Mouse (Mus musculus): ENCODE measurements around the gene Myom3. TPM values are rescaled to one million over a fixed set of nuclear protein-coding genes. Genes with fewer than 3 reads are reported as not detected.

The Myom3 gene
- polyA plus RNA-seq, 1 experiment from 2014 or later, result 7.8 TPM

GRCm38 (mm10) chr4:135819826-135820526 lies 60.5 kb downstream of the Myom3 start:
- Histone ChIP-seq H3K4me3 (no peak overlapping the region), H3K4me2 (no peak overlapping the region), H3K9me3 (no peaks in the 10 kb centered on the region), H3K36me3 (no peaks in the 10 kb centered on the region), H3K27ac (peak overlapping the region; percentile 54), H3K9ac (no peak overlapping the region), H3K4me1 (0 out of 2 replicates have a peak, but pooled peaks cover 4% of the 10 kb centered on the region), H3K27me3 (no peaks in the 10 kb centered on the region)
- no peak for ATAC-seq (ENCODE audit: insufficient number of reproducible peaks, low FRiP score, low TSS enrichment, low read depth)
- 40% methylated on average over 17 of the region's 17 CpGs for WGBS

DNA sequence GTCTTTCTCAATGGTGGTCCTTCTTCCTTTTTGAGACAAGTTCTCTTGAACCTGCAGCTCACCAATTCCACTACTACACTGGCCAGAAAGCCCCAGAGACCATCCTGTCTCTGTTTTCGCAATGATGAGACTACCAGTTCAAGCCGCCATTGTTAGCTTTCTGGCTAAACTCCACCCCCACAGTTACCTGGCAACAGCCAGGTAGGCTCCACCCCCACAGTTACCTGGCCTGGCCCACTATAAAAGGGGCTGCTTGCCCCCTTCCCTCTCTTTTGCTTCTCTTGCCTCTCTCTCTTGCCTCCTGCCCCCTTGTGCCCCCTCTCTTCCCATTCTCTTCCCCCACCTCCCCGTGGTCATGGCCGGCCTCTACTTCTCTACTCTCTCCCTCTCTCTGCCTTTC lies 62.3 kb downstream of the Myom3 start:
- no peak overlapping the region for H3K9ac ChIP-seq
- no peaks in the 10 kb centered on the region for H3K27me3 ChIP-seq
- ATAC-seq (ENCODE audit: insufficient number of reproducible peaks, low FRiP score, low TSS enrichment, low read depth), result no peak
- no peak overlapping the region for H3K4me2 ChIP-seq
- 0 out of 2 replicates have a peak, but pooled peaks cover 4% of the 10 kb centered on the region for H3K4me1 ChIP-seq
- no peaks in the 10 kb centered on the region for H3K9me3 ChIP-seq
- no peak overlapping the region for H3K4me3 ChIP-seq
- no peak overlapping the region for H3K27ac ChIP-seq
- 81% methylated on average over 4 of the region's 4 CpGs for WGBS
- H3K36me3 ChIP-seq, result no peaks in the 10 kb centered on the region

DNA sequence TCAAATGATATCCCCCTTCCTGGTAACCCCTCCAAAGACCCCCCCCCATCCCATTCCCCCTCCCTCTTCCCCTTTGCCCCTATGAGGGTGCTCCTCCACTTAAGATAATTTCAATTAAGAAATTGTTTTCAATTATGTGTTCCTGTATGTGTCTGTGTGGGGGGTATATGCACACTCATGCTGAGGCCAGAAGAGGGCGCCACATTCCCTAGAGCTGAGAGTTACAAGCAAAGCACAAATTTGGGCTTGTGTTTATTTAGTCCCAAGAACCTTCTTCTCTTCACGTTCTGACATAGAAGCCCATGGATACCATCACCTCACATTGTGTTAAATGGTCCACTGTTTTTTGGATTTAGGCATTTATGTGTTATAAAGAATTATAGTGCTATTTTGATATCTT lies 63.8 kb downstream of the Myom3 start:
- no peaks in the 10 kb centered on the region for H3K9me3 ChIP-seq
- no peak overlapping the region for H3K4me2 ChIP-seq
- no peak overlapping the region for H3K9ac ChIP-seq
- H3K4me1 ChIP-seq, result peaks cover 5% of the 10 kb centered on the region
- no peak for ATAC-seq (ENCODE audit: insufficient number of reproducible peaks, low FRiP score, low TSS enrichment, low read depth)
- H3K27ac ChIP-seq, result no peak overlapping the region
- no peaks in the 10 kb centered on the region for H3K27me3 ChIP-seq
- no peaks in the 10 kb centered on the region for H3K36me3 ChIP-seq
- no peak overlapping the region for H3K4me3 ChIP-seq
- 72% methylated on average over 2 of the region's 2 CpGs for WGBS

GRCm38 (mm10) chr4:135824254-135824653 lies 64.7 kb downstream of the Myom3 start:
- H3K27ac ChIP-seq, result no peak overlapping the region
- WGBS, result 54% methylated on average over 8 of the region's 8 CpGs
- H3K4me1 ChIP-seq, result peaks cover 14% of the 10 kb centered on the region
- H3K4me2 ChIP-seq, result no peak overlapping the region
- ATAC-seq (ENCODE audit: insufficient number of reproducible peaks, low FRiP score, low TSS enrichment, low read depth), result no peak
- no peaks in the 10 kb centered on the region for H3K36me3 ChIP-seq
- no peak overlapping the region for H3K9ac ChIP-seq
- H3K4me3 ChIP-seq, result no peak overlapping the region
- no peaks in the 10 kb centered on the region for H3K27me3 ChIP-seq
- no peaks in the 10 kb centered on the region for H3K9me3 ChIP-seq

GRCm38 (mm10) chr4:135828491-135828890 lies 69.0 kb downstream of the Myom3 start:
- no peak overlapping the region for H3K9ac ChIP-seq
- peaks cover 39% of the 10 kb centered on the region for H3K4me1 ChIP-seq
- H3K9me3 ChIP-seq, result no peaks in the 10 kb centered on the region
- no peak overlapping the region for H3K4me3 ChIP-seq
- peak; percentile 77 for ATAC-seq (ENCODE audit: insufficient number of reproducible peaks, low FRiP score, low TSS enrichment, low read depth)
- WGBS, result 10% methylated on average over 11 of the region's 11 CpGs
- peak overlapping the region; percentile 94 for H3K27ac ChIP-seq
- H3K4me2 ChIP-seq, result peak overlapping the region; percentile 24
- no peaks in the 10 kb centered on the region for H3K36me3 ChIP-seq
- no peaks in the 10 kb centered on the region for H3K27me3 ChIP-seq

DNA sequence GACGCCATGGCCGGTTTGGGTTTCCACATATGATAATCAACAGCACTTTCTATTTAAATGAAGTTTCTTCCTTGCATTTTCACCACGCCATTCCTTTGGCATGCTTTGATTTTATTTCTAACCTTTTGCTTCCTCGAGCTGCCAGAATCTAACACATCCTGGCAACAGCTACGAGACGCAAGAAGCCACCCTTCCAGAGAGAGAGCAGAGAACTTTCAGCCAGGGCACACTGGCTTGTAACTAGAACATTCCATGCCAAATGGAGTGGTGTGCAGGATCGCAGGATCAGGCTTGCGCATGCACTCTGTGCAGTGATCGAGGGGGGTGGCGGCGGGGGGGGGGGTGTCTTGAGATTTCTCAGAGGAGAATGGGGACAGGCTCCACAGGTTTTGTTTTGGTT lies 72.6 kb downstream of the Myom3 start:
- H3K27me3 ChIP-seq, result no peaks in the 10 kb centered on the region
- ATAC-seq (ENCODE audit: insufficient number of reproducible peaks, low FRiP score, low TSS enrichment, low read depth), result no peak
- H3K4me1 ChIP-seq, result peaks cover 43% of the 10 kb centered on the region
- H3K9me3 ChIP-seq, result no peaks in the 10 kb centered on the region
- 57% methylated on average over 11 of the region's 11 CpGs for WGBS
- H3K4me2 ChIP-seq, result no peak overlapping the region
- no peaks in the 10 kb centered on the region for H3K36me3 ChIP-seq
- H3K4me3 ChIP-seq, result no peak overlapping the region
- no peak overlapping the region for H3K9ac ChIP-seq
- H3K27ac ChIP-seq, result peak overlapping the region; percentile 75

DNA sequence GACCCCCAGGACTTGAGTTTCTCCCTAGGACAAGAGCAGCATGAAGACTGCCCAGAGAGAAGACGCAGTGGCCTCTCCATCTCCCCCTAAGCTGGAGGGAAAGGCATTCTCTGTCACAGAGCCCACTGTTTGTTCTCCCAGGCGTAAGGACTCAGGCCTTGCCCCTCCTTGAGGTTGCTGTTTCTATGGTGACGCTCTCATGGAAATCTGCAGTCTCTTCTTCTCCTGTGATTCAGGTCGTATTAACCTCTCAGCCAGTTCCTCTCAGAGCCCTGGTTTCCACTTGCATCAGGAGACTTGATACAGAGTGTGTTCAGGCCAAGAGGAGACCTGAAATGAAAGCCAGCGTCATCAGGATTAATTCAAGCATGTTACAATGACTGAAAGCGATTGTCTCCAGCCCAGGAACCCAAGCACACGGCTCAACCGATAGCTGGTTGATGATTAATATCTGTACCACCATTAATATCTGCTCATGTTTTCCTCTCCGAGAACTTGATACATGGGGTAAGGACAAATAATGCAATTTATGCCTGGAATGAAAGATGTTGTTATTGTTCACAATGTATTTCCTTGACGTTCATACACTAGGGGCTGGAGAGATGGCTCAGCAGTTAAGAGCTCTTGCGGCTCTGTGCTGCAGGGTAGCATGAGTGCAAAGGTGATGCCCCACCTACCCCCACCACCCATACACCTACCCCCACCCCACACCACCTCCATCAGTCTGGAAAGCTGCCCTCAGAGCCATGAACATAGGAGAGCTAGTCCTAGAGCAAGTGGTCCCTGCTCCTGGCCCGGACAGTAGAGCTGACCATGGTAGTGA lies 74.0 kb downstream of the Myom3 start:
- H3K27me3 ChIP-seq, result no peaks in the 10 kb centered on the region
- no peaks in the 10 kb centered on the region for H3K36me3 ChIP-seq
- no peak for ATAC-seq (ENCODE audit: insufficient number of reproducible peaks, low FRiP score, low TSS enrichment, low read depth)
- H3K27ac ChIP-seq, result no peak overlapping the region
- H3K4me2 ChIP-seq, result no peak overlapping the region
- no peak overlapping the region for H3K4me3 ChIP-seq
- no peaks in the 10 kb centered on the region for H3K9me3 ChIP-seq
- peaks cover 40% of the 10 kb centered on the region for H3K4me1 ChIP-seq
- WGBS, result 75% methylated on average over 12 of the region's 12 CpGs
- no peak overlapping the region for H3K9ac ChIP-seq

DNA sequence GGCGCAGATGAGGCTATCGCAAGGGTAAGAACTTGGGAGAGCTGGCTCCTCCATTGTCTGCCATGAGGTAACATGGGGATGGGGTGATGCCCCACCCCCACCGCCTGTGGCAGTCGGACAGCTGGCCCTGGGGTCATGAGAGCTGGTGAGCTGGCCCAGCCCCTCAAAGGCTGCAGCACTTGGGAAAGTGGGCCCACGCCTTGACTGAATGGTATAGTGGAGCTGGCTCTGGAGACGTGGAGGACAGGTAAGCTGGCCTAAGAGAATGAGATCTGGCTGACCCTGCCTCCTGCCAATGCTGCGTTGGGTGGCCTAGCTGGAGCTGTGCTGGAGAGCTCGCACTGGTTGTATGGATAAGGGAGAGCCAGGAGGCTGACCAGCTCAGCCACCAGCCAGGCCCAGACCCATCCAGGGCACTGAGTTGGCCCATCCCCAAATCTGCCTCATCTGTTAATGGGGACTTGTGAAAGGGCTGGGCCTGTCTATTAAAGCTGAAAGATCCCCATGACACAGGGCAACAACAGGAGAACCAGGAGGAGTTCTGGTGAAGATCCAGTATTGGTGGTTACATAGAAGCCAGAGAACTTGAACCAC lies 74.7 kb downstream of the Myom3 start:
- no peak overlapping the region for H3K4me3 ChIP-seq
- peaks cover 40% of the 10 kb centered on the region for H3K4me1 ChIP-seq
- H3K4me2 ChIP-seq, result no peak overlapping the region
- H3K9ac ChIP-seq, result no peak overlapping the region
- H3K27me3 ChIP-seq, result no peaks in the 10 kb centered on the region
- no peaks in the 10 kb centered on the region for H3K36me3 ChIP-seq
- H3K27ac ChIP-seq, result no peak overlapping the region
- no peaks in the 10 kb centered on the region for H3K9me3 ChIP-seq
- WGBS, result 84% methylated on average over 8 of the region's 8 CpGs
- ATAC-seq (ENCODE audit: insufficient number of reproducible peaks, low FRiP score, low TSS enrichment, low read depth), result no peak

DNA sequence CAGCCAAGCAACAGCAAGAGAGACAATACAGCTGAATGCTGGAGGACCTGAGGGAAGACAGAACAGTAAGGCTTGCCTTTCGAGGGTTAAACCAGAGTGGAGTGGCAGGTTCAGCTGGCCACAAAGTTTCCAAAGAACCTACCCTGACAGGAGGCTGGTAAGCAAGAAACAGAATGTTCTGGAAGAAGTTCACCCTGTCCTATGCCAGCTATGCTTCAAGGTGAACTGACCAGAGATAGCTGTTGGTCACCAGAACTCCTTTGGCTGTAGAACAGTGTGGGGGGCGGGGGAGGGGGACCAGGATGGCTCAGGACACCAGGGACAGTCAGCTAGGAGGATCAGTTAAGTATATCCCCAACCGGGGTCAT lies 79.4 kb downstream of the Myom3 start:
- Histone ChIP-seq H3K9ac (no peak overlapping the region), H3K27me3 (no peaks in the 10 kb centered on the region), H3K36me3 (no peaks in the 10 kb centered on the region), H3K27ac (no peak overlapping the region), H3K4me1 (peaks cover 16% of the 10 kb centered on the region; the same call in 1 of the 2 replicates), H3K4me3 (no peak overlapping the region), H3K9me3 (no peaks in the 10 kb centered on the region), H3K4me2 (no peak overlapping the region)
- 85% methylated on average over 3 of the region's 3 CpGs for WGBS
- ATAC-seq (ENCODE audit: insufficient number of reproducible peaks, low FRiP score, low TSS enrichment, low read depth), result no peak

GRCm38 (mm10) chr4:135839293-135840011 lies 79.9 kb downstream of the Myom3 start:
- H3K9me3 ChIP-seq, result no peaks in the 10 kb centered on the region
- 65% methylated on average over 21 of the region's 21 CpGs for WGBS
- H3K4me3 ChIP-seq, result no peak overlapping the region
- H3K36me3 ChIP-seq, result no peaks in the 10 kb centered on the region
- H3K4me1 ChIP-seq, result peaks cover 13% of the 10 kb centered on the region; the same call in 1 of the 2 replicates
- no peaks in the 10 kb centered on the region for H3K27me3 ChIP-seq
- H3K4me2 ChIP-seq, result no peak overlapping the region
- H3K9ac ChIP-seq, result no peak overlapping the region
- ATAC-seq (ENCODE audit: insufficient number of reproducible peaks, low FRiP score, low TSS enrichment, low read depth), result no peak
- H3K27ac ChIP-seq, result no peak overlapping the region

- H3K36me3 ChIP-seq, result no peaks in the 10 kb centered on the region
- no peak for ATAC-seq (ENCODE audit: insufficient number of reproducible peaks, low FRiP score, low TSS enrichment, low read depth)
- WGBS, result 68% methylated on average over 6 of the region's 6 CpGs
Measured at GRCm38 (mm10) chr4:135844400-135844799, 84.9 kb downstream of the Myom3 start.

More at GRCm38 (mm10) chr4:135844400-135844799, 84.9 kb downstream of the Myom3 start:
- H3K4me3 ChIP-seq, result no peak overlapping the region
- peaks cover 9% of the 10 kb centered on the region; the same call in 1 of the 2 replicates for H3K4me1 ChIP-seq
- no peak overlapping the region for H3K27ac ChIP-seq
- no peaks in the 10 kb centered on the region for H3K27me3 ChIP-seq
- no peaks in the 10 kb centered on the region for H3K9me3 ChIP-seq
- no peak overlapping the region for H3K9ac ChIP-seq
- H3K4me2 ChIP-seq, result no peak overlapping the region
